Mouse (Mus musculus): Measurements from ENCODE around the gene Slc39a1. TPM values are rescaled to one million over a fixed set of nuclear protein-coding genes. Genes with fewer than 3 reads are reported as not detected.
"Not testable (repeated sequence)": the region's sequence is repeated elsewhere in the genome, so short reads cannot be mapped to it uniquely, and the experiment has no call there.

The Slc39a1 gene
- polyA plus RNA-seq, 1 experiment from 2014 or later: 79.0 TPM

- Histone ChIP-seq H3K36me3 (no peaks in the 10 kb centered on the region), H3K4me1 (peaks cover 21% of the 10 kb centered on the region), H3K4me2 (peak within 1 kb of the TSS; percentile 82), H3K9ac (peak within 1 kb of the TSS; percentile 72), H3K27me3 (replicated peaks) (no peaks in the 10 kb centered on the region), H3K9me3 (no peaks in the 10 kb centered on the region), H3K4me3 (peak within 1 kb of the TSS; percentile 51), H3K27ac (replicated peaks) (peak within 1 kb of the TSS; percentile 52)
- no peak for ATAC-seq (ENCODE audit: extremely low read depth, insufficient number of reproducible peaks, low FRiP score, low TSS enrichment)
- WGBS: 5% methylated on average over 19 of the region's 19 CpGs
Observed at GRCm38 (mm10) chr3:90242984-90243775, 4.8 kb upstream of the Slc39a1 start, which contains the start of gene Creb3l4. Gene Creb3l4, minus strand, starts transcription at chr3:90243512.

- no peak overlapping the region for H3K27ac ChIP-seq (replicated peaks)
- no peaks in the 10 kb centered on the region for H3K27me3 ChIP-seq (replicated peaks)
- peaks cover 35% of the 10 kb centered on the region for H3K4me1 ChIP-seq
- no peak overlapping the region for H3K4me2 ChIP-seq
- WGBS: 66% methylated on average over 2 of the region's 2 CpGs
- no peak for ATAC-seq (ENCODE audit: extremely low read depth, insufficient number of reproducible peaks, low FRiP score, low TSS enrichment)
- no peak overlapping the region for H3K4me3 ChIP-seq
- H3K9me3 ChIP-seq: no peaks in the 10 kb centered on the region
- no peak overlapping the region for H3K9ac ChIP-seq
- H3K36me3 ChIP-seq: peaks cover 12% of the 10 kb centered on the region
Observed at GRCm38 (mm10) chr3:90245406-90245805, 2.6 kb upstream of the Slc39a1 start.

GRCm38 (mm10) chr3:90247630-90247959 lies 377 bp upstream of the Slc39a1 start:
- Histone ChIP-seq H3K4me1 (peaks cover 42% of the 10 kb centered on the region), H3K27me3 (replicated peaks) (no peaks in the 10 kb centered on the region), H3K27ac (replicated peaks) (peak overlapping the region; percentile 93), H3K4me3 (peak overlapping the region; percentile 82), H3K4me2 (peak overlapping the region; percentile 94), H3K9me3 (no peaks in the 10 kb centered on the region), H3K36me3 (peaks cover 26% of the 10 kb centered on the region), H3K9ac (peak overlapping the region; percentile 92)
- ATAC-seq (ENCODE audit: extremely low read depth, insufficient number of reproducible peaks, low FRiP score, low TSS enrichment): no peak
- WGBS: 0% methylated on average over 3 of the region's 3 CpGs

GRCm38 (mm10) chr3:90248746-90249100 lies 751 bp downstream of the Slc39a1 start:
- WGBS: 0% methylated on average over 10 of the region's 10 CpGs
- Histone ChIP-seq H3K9ac (peak overlapping the region; percentile 92), H3K4me2 (peak overlapping the region; percentile 94), H3K27me3 (replicated peaks) (no peaks in the 10 kb centered on the region), H3K27ac (replicated peaks) (peak overlapping the region; percentile 93), H3K4me3 (peak overlapping the region; percentile 82), H3K36me3 (peaks cover 26% of the 10 kb centered on the region), H3K9me3 (no peaks in the 10 kb centered on the region), H3K4me1 (peaks cover 30% of the 10 kb centered on the region)
- 0 out of 2 replicates have a peak, but pooled peaks have one; percentile 0 for ATAC-seq (ENCODE audit: extremely low read depth, insufficient number of reproducible peaks, low FRiP score, low TSS enrichment)

GRCm38 (mm10) chr3:90250791-90251190 lies 2.8 kb downstream of the Slc39a1 start:
- no peak for ATAC-seq (ENCODE audit: extremely low read depth, insufficient number of reproducible peaks, low FRiP score, low TSS enrichment)
- Histone ChIP-seq H3K4me2 (peak overlapping the region; percentile 16; the same call in 1 of the 2 replicates), H3K9ac (peak overlapping the region; percentile 4; the same call in 1 of the 2 replicates), H3K27me3 (replicated peaks) (no peaks in the 10 kb centered on the region), H3K9me3 (no peaks in the 10 kb centered on the region), H3K4me1 (peaks cover 38% of the 10 kb centered on the region), H3K4me3 (no peak overlapping the region; the same call in 1 of the 2 replicates), H3K27ac (replicated peaks) (0 out of 2 replicates have a peak overlapping the region, but pooled peaks have one; percentile 12), H3K36me3 (peaks cover 26% of the 10 kb centered on the region)
- 71% methylated on average over 6 of the region's 6 CpGs for WGBS

GRCm38 (mm10) chr3:90251731-90252226 lies 3.8 kb downstream of the Slc39a1 start:
- peaks cover 43% of the 10 kb centered on the region for H3K4me1 ChIP-seq
- H3K9me3 ChIP-seq; H3K4me2 ChIP-seq; H3K9ac ChIP-seq; ATAC-seq (ENCODE audit: extremely low read depth, insufficient number of reproducible peaks, low FRiP score, low TSS enrichment); H3K4me3 ChIP-seq; H3K27ac ChIP-seq (replicated peaks); H3K27me3 ChIP-seq (replicated peaks): not testable (repeated sequence)
- peaks cover 28% of the 10 kb centered on the region for H3K36me3 ChIP-seq
- WGBS: 92% methylated on average over 9 of the region's 12 CpGs

GRCm38 (mm10) chr3:90252659-90253058 lies 4.7 kb downstream of the Slc39a1 start:
- Histone ChIP-seq H3K4me1 (peaks cover 39% of the 10 kb centered on the region), H3K36me3 (peaks cover 37% of the 10 kb centered on the region)
- H3K4me2 ChIP-seq; H3K27me3 ChIP-seq (replicated peaks); ATAC-seq (ENCODE audit: extremely low read depth, insufficient number of reproducible peaks, low FRiP score, low TSS enrichment); H3K4me3 ChIP-seq; H3K27ac ChIP-seq (replicated peaks); H3K9me3 ChIP-seq; H3K9ac ChIP-seq: not testable (repeated sequence)
- WGBS: 78% methylated on average over 2 of the region's 2 CpGs

GRCm38 (mm10) chr3:90253174-90253573 lies 5.2 kb downstream of the Slc39a1 start:
- not testable (repeated sequence) for H3K4me3 ChIP-seq; H3K27me3 ChIP-seq (replicated peaks); H3K9ac ChIP-seq; H3K9me3 ChIP-seq; ATAC-seq (ENCODE audit: extremely low read depth, insufficient number of reproducible peaks, low FRiP score, low TSS enrichment); H3K27ac ChIP-seq (replicated peaks)
- Histone ChIP-seq H3K4me2 (peak overlapping the region; percentile 89), H3K36me3 (peaks cover 42% of the 10 kb centered on the region), H3K4me1 (peaks cover 38% of the 10 kb centered on the region)
- 65% methylated on average over 1 of the region's 1 CpGs for WGBS

GRCm38 (mm10) chr3:90253653-90254418 lies 5.9 kb downstream of the Slc39a1 start, which contains the start of gene Crtc2:
Gene Crtc2, plus strand, starts transcription at chr3:90254163.
- Histone ChIP-seq H3K36me3 (peaks cover 49% of the 10 kb centered on the region), H3K4me3 (peak within 1 kb of the TSS; percentile 97), H3K4me1 (peaks cover 36% of the 10 kb centered on the region), H3K27ac (replicated peaks) (peak within 1 kb of the TSS; percentile 93), H3K4me2 (peak within 1 kb of the TSS; percentile 89), H3K27me3 (replicated peaks) (no peaks in the 10 kb centered on the region), H3K9me3 (no peaks in the 10 kb centered on the region), H3K9ac (peak within 1 kb of the TSS; percentile 97)
- ATAC-seq (ENCODE audit: extremely low read depth, insufficient number of reproducible peaks, low FRiP score, low TSS enrichment): peak; percentile 95
- WGBS: 2% methylated on average over 40 of the region's 40 CpGs

GRCm38 (mm10) chr3:90254419-90255193 lies 6.6 kb downstream of the Slc39a1 start:
- Histone ChIP-seq H3K36me3 (peaks cover 53% of the 10 kb centered on the region), H3K9ac (peak overlapping the region; percentile 97), H3K27ac (replicated peaks) (peak overlapping the region; percentile 93), H3K4me2 (peak overlapping the region; percentile 89), H3K4me1 (peaks cover 30% of the 10 kb centered on the region), H3K9me3 (no peaks in the 10 kb centered on the region), H3K4me3 (peak overlapping the region; percentile 97), H3K27me3 (replicated peaks) (no peaks in the 10 kb centered on the region)
- WGBS: under 1% methylated on average over 41 of the region's 41 CpGs
- peak; percentile 62 for ATAC-seq (ENCODE audit: extremely low read depth, insufficient number of reproducible peaks, low FRiP score, low TSS enrichment)

- WGBS: 16% methylated on average over 2 of the region's 2 CpGs
- H3K27ac ChIP-seq (replicated peaks): peak overlapping the region; percentile 93
- peaks cover 53% of the 10 kb centered on the region for H3K36me3 ChIP-seq
- H3K9me3 ChIP-seq: no peaks in the 10 kb centered on the region
- H3K27me3 ChIP-seq (replicated peaks): no peaks in the 10 kb centered on the region
- H3K4me2 ChIP-seq: peak overlapping the region; percentile 89
- peak overlapping the region; percentile 97 for H3K4me3 ChIP-seq
- peak overlapping the region; percentile 97 for H3K9ac ChIP-seq
- H3K4me1 ChIP-seq: peaks cover 26% of the 10 kb centered on the region
- ATAC-seq (ENCODE audit: extremely low read depth, insufficient number of reproducible peaks, low FRiP score, low TSS enrichment): no peak
Observed at GRCm38 (mm10) chr3:90255194-90255565, 7.2 kb downstream of the Slc39a1 start.
